Mouse (Mus musculus): Measurements from ENCODE around the gene Psmc5. TPM values are rescaled to one million over a fixed set of nuclear protein-coding genes. Genes with fewer than 3 reads are reported as not detected.

Psmc5 gene
- polyA plus RNA-seq, 1 experiment from 2014 or later = 274 TPM

DNA sequence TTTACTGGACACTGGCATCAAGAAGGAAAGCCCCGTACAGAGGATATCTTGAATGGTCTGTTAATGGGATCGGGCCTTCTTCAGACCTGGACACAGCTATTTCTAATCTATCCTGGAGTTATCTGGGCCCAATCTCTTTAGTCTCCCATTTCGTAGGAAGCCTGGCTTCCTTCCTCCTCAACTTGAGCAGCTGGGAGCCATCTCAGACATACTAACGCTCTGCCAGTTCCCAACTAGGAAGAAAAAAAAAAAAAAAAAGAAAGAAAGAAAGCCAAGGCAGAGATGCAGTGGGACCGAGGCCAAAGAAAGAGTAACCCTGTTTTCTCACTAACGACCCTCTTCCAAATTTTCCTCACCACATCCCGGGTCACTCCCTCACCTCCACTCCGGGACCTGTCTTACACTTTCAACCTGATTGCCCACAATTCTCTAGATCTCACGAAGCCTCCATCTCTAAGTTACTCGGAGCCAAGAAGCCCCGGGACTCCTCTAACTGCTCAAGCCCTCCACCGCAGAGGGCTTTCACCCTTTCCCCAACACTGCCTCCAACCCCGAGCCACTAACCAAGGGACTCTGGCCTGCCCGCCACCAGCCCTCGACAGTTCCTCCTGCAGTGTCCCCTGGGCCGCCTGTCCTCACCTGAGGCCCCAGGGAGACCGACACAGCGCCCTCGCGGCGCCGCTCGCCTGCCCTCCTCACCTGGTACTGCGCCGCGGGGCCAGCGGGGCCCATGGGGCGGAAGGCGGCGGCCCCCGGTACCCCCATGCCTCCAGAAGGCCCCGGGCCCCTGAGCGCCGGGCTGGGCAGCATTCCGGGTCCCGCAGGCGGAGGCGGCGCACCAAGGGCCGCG lies 16.1 kb downstream of the Psmc5 start:
- Histone ChIP-seq H3K9me3 (no peaks in the 10 kb centered on the region), H3K36me3 (peaks cover 1% of the 10 kb centered on the region; the same call in 1 of the 2 replicates), H3K9ac (replicated peaks) (peak overlapping the region; percentile 75), H3K27me3 (no peaks in the 10 kb centered on the region), H3K4me3 (peak overlapping the region; percentile 74), H3K4me1 (peaks cover 51% of the 10 kb centered on the region), H3K27ac (replicated peaks) (peak overlapping the region; percentile 74), H3K4me2 (replicated peaks) (peak overlapping the region; percentile 56)
- WGBS = 2% methylated on average over 41 of the region's 41 CpGs
- peak; percentile 43; the same call in 1 of the 2 replicates for ATAC-seq (replicated peaks)

DNA sequence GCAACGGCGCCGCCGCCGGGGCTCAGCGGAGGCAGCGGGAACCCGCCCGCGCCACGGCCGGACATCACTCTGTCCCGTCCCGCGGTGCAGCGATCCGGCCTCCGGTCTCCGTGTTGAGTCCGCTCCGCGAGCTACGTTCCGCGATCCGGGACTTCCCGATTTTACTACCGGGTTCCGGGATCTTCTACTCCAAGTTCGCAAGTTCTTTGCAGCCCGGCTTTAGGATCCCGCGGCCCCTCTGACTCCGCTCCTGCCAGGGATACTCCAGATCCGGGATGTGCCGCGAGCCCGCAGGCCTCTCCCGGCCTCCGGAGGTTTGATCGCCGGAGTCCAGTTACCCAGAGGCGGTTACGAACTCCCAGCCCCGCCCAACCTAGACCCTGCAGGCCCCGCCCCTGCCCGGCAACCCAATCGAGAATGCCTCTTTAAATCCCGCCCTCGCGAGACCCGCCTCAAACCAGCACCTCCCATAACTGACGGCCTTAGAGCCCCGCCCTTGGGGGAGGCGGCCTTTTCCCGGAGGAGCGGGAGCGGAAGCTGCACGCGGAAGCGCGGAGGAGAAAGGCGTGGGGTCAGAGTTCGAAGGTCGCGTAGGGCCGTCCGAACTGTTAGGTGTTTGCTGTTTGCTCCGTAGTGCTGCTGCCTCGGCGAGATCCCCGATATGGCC lies 16.8 kb downstream of the Psmc5 start, which contains the start of gene Smarcd2:
Smarcd2 (minus strand) TSS at position 329 of the 667 bp plus-strand sequence.
- H3K9ac ChIP-seq (replicated peaks) = peak within 1 kb of the TSS; percentile 75
- H3K4me3 ChIP-seq = peak within 1 kb of the TSS; percentile 74
- no peaks in the 10 kb centered on the region for H3K36me3 ChIP-seq
- no peaks in the 10 kb centered on the region for H3K27me3 ChIP-seq
- peak; percentile 94 for ATAC-seq (replicated peaks)
- H3K4me1 ChIP-seq = peaks cover 46% of the 10 kb centered on the region
- peak within 1 kb of the TSS; percentile 56 for H3K4me2 ChIP-seq (replicated peaks)
- H3K27ac ChIP-seq (replicated peaks) = peak within 1 kb of the TSS; percentile 74
- whole genome bisulfite sequencing = under 1% methylated on average over 72 of the region's 72 CpGs
- H3K9me3 ChIP-seq = no peaks in the 10 kb centered on the region

DNA sequence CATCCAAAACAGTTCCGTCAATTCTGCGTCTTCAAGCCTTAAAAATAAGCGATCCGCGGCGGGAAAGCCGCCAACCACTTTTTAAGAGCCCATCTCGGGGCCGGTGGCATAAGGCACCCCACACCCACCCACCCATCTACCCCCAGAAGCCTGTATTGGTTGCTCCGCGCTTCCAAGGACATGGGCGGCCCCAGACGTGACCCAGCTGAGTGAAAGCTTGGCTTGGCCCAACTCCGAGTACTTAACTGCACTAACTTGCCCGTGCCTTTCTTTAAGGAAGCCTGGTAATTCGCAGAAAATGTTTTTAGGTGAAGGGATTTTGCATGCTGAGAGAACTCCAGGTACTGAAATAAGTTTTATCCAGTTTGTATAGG lies 17.3 kb downstream of the Psmc5 start:
- Histone ChIP-seq H3K36me3 (no peaks in the 10 kb centered on the region), H3K27me3 (no peaks in the 10 kb centered on the region), H3K9ac (replicated peaks) (peak overlapping the region; percentile 39), H3K4me1 (peaks cover 42% of the 10 kb centered on the region), H3K9me3 (no peaks in the 10 kb centered on the region), H3K27ac (replicated peaks) (peak overlapping the region; percentile 74), H3K4me3 (peak overlapping the region; percentile 74), H3K4me2 (replicated peaks) (peak overlapping the region; percentile 56)
- WGBS = 17% methylated on average over 16 of the region's 16 CpGs
- peak; percentile 9; the same call in 1 of the 2 replicates for ATAC-seq (replicated peaks)

DNA sequence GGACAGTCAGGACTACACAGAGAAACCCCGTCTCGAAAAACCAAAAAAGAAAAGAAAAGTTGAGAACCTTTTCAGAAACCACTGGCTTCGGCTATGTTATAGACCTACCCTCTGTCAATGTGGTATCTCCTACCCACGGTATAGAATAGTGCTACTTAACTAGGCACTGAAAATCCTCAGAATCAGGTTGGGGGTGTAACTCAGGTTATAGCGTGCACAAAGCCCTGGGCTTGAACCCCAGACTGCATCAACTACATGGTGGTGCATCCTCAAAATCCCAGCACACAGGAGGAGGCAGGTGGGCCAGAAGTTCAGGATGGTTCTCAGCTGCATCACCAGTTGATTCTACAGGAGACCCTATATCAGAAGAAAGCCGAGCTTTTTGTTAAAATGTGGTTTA lies 17.9 kb downstream of the Psmc5 start:
- no peaks in the 10 kb centered on the region for H3K27me3 ChIP-seq
- no peaks in the 10 kb centered on the region for H3K9me3 ChIP-seq
- no peak for ATAC-seq (replicated peaks)
- H3K4me1 ChIP-seq = peaks cover 37% of the 10 kb centered on the region
- no peaks in the 10 kb centered on the region for H3K36me3 ChIP-seq
- H3K27ac ChIP-seq (replicated peaks) = peak overlapping the region; percentile 74; the same call in 1 of the 2 replicates
- H3K4me2 ChIP-seq (replicated peaks) = no peak overlapping the region
- WGBS = 95% methylated on average over 6 of the region's 6 CpGs
- H3K9ac ChIP-seq (replicated peaks) = no peak overlapping the region
- H3K4me3 ChIP-seq = no peak overlapping the region

DNA sequence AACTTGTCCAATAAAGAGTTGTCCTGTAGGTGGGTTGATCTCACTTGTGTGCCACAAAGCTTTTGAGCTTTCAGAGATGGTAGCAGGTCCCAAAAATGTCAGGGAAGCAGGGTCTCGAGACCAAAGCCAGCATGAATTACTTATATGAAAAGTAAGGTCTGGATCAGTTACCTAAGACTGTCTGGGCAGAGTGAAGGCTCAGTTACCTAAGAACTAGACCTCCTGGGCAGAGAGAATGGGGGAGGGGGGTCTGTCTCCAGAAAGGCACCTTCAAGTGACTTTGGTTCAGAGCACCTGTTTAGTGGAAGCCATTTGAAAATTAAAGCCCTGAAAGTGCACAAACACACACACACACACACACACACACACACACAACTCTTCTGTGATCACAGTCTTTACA lies 18.4 kb downstream of the Psmc5 start:
- no peak overlapping the region for H3K27ac ChIP-seq (replicated peaks)
- peaks cover 32% of the 10 kb centered on the region for H3K4me1 ChIP-seq
- no peak overlapping the region for H3K9ac ChIP-seq (replicated peaks)
- no peaks in the 10 kb centered on the region for H3K36me3 ChIP-seq
- no peak overlapping the region for H3K4me2 ChIP-seq (replicated peaks)
- ATAC-seq (replicated peaks) = no peak
- no peaks in the 10 kb centered on the region for H3K27me3 ChIP-seq
- H3K4me3 ChIP-seq = no peak overlapping the region
- H3K9me3 ChIP-seq = no peaks in the 10 kb centered on the region
- 86% methylated on average over 1 of the region's 1 CpGs for WGBS

DNA sequence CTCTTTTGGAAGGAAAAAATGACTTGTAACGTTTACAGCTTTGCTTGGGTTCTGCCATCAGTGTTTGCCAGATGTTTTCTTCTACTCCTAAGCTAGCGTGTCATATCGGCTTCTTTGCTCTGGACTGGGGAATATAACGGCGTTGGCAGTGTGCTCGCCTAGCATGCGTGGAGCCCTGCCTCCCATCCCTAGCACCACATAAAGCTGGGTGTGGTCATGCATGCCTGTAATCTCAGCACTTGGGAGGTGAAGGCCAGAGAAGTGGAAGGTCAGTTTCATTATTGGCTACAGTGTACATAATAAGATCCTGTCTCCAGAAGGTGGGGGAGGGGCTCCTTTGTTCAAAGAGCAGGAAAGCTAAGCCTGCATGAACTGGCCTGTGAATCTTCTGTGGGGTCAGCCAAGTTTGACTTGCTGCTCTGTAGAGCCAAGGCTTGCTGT lies 19.0 kb downstream of the Psmc5 start:
- Histone ChIP-seq H3K4me3 (no peak overlapping the region), H3K9ac (replicated peaks) (no peak overlapping the region), H3K9me3 (no peaks in the 10 kb centered on the region), H3K36me3 (no peaks in the 10 kb centered on the region), H3K4me1 (peaks cover 30% of the 10 kb centered on the region), H3K27ac (replicated peaks) (no peak overlapping the region), H3K4me2 (replicated peaks) (no peak overlapping the region), H3K27me3 (no peaks in the 10 kb centered on the region)
- WGBS = 88% methylated on average over 7 of the region's 7 CpGs
- ATAC-seq (replicated peaks) = no peak

DNA sequence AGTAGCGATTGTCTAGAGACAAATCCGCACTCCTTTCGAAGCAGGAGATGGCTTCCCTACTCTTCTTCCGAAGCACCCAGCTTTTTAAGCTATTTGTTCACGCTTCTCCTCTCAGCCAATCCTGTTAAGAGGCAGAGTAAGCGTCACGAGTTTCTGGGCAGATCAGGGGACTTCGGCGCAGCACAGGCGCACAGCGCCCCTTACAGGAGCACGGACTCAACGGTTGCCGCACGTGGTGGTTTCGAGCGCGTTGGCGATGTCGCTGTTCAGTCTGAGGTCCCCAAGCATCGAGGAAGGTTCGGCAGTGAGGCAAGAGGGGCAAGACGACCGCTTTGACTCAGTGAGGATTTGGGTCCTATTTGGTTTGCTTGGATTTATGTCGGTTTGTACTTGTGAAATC lies 20.5 kb downstream of the Psmc5 start, which contains the start of gene Tcam1:
Tcam1 (plus strand) TSS at position 219 of the 400 bp plus-strand sequence.
- Histone ChIP-seq H3K9ac (replicated peaks) (no peak within 1 kb of the TSS), H3K27ac (replicated peaks) (no peak within 1 kb of the TSS), H3K4me2 (replicated peaks) (peak within 1 kb of the TSS; percentile 48), H3K4me1 (peaks cover 16% of the 10 kb centered on the region), H3K9me3 (no peaks in the 10 kb centered on the region), H3K4me3 (peak within 1 kb of the TSS; percentile 22), H3K27me3 (no peaks in the 10 kb centered on the region), H3K36me3 (no peaks in the 10 kb centered on the region)
- peak; percentile 52 for ATAC-seq (replicated peaks)
- 10% methylated on average over 25 of the region's 25 CpGs for WGBS

DNA sequence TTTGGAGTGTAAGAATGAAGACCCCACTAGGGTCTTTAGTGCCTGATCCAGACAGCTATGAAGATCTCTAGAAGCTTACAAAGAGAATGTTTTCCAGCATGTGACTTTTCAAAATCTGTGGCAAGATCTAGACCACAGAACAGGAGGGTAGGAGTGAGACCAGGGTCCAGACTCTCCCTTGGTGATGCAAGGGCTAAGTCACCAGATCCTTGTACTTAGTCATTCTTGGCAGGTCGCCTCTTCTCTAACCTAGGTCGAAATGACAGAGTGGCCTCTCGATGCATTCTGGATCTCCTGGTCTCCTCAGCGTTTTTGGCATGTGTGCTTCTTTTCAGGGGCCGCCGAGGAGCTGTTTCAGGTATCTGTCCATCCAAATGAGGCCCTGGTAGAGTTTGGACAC lies 26.5 kb downstream of the Psmc5 start:
- Histone ChIP-seq H3K4me2 (replicated peaks) (no peak overlapping the region), H3K4me1 (peaks cover 8% of the 10 kb centered on the region), H3K9ac (replicated peaks) (no peak overlapping the region), H3K27ac (replicated peaks) (no peak overlapping the region), H3K9me3 (no peaks in the 10 kb centered on the region), H3K27me3 (no peaks in the 10 kb centered on the region), H3K36me3 (no peaks in the 10 kb centered on the region), H3K4me3 (no peak overlapping the region)
- 89% methylated on average over 6 of the region's 6 CpGs for WGBS
- ATAC-seq (replicated peaks) = no peak

DNA sequence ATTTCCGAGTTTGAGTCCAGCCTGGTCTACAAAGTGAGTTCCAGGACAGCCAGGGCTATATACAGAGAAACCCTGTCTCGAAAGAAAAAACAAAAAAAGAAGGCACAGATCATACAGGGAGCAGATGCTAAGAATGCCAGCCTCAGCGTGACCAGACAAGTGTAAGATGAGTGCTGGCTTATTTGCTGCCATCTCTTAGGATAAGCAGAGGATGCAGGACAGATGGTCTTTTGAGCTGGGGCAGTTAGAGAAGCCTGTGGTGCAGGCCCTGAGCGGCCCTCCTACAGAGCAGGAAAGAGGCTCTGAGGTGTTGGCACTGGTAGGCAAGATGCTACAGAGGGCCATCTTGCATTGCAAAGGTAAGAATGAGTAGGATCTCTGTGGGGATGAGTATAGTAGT lies 27.4 kb downstream of the Psmc5 start:
- H3K9ac ChIP-seq (replicated peaks) = no peak overlapping the region
- 81% methylated on average over 4 of the region's 4 CpGs for WGBS
- no peak overlapping the region for H3K27ac ChIP-seq (replicated peaks)
- no peaks in the 10 kb centered on the region for H3K27me3 ChIP-seq
- no peak for ATAC-seq (replicated peaks)
- no peak overlapping the region for H3K4me2 ChIP-seq (replicated peaks)
- H3K9me3 ChIP-seq = no peaks in the 10 kb centered on the region
- no peak overlapping the region for H3K4me3 ChIP-seq
- H3K4me1 ChIP-seq = peaks cover 8% of the 10 kb centered on the region
- H3K36me3 ChIP-seq = no peaks in the 10 kb centered on the region

DNA sequence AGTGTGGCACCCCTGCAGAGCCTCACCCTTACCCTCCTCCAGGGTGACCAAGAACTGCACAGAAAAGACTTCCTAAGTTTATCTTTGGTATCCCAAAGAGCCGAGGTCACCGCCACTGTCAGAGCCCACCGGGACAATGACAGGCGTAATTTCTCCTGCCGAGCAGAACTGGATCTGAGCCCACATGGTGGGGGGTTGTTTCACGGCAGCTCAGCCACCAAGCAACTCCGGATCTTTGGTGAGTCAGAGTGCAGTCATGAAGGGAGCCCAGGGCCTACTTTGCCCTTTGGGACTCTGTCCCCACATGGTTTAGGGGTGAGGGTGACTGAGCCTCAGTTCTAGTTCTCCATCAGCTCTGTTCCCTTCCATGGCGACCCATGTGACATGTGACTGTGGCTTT lies 28.2 kb downstream of the Psmc5 start:
- Histone ChIP-seq H3K9ac (replicated peaks) (no peak overlapping the region), H3K27me3 (no peaks in the 10 kb centered on the region), H3K36me3 (no peaks in the 10 kb centered on the region), H3K4me2 (replicated peaks) (no peak overlapping the region), H3K4me1 (peaks cover 8% of the 10 kb centered on the region), H3K9me3 (no peaks in the 10 kb centered on the region), H3K4me3 (no peak overlapping the region), H3K27ac (replicated peaks) (no peak overlapping the region)
- 71% methylated on average over 8 of the region's 8 CpGs for WGBS
- ATAC-seq (replicated peaks) = no peak

DNA sequence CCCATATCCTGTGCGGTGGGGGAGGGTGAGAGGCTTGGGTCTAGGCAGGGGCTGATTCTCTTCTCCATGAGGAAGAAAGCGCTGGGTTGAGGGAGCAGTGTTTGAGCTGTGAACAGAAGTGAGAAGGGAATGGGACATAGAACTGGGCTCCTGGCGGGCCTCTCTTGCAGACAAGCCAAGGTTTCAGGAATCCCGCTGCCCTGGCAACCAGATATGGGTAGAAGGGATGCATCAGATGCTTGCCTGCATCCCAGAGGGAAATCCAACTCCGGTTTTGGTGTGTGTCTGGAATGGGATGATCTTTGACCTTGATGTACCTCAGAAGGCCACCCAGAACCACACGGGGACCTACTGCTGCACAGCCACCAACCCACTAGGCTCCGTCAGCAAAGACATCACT lies 30.3 kb downstream of the Psmc5 start:
- WGBS = 87% methylated on average over 7 of the region's 7 CpGs
- H3K4me3 ChIP-seq = no peak overlapping the region
- no peaks in the 10 kb centered on the region for H3K36me3 ChIP-seq
- no peak overlapping the region for H3K27ac ChIP-seq (replicated peaks)
- peaks cover 8% of the 10 kb centered on the region for H3K4me1 ChIP-seq
- H3K9ac ChIP-seq (replicated peaks) = no peak overlapping the region
- H3K4me2 ChIP-seq (replicated peaks) = no peak overlapping the region
- no peak for ATAC-seq (replicated peaks)
- no peaks in the 10 kb centered on the region for H3K9me3 ChIP-seq
- H3K27me3 ChIP-seq = no peaks in the 10 kb centered on the region

DNA sequence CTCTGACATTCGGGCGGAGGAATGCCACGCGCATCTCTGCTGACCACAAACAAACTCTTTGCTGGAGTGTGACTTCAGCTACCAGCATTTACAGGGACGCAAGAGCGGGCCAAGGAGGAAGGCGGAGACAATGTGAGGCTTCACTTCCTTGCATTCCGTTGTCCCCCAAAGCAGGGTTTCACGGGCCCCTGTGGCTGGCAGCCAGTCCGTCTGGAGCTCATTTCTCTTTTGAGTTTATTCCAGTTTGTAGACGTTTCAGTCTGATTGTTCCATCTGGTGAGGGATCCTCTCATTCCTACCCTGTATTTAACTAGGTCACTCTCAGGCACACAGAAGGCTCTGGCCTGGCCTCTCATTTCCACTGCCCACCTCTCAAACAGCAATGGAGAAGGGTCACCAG lies 31.0 kb downstream of the Psmc5 start:
- Histone ChIP-seq H3K27ac (replicated peaks) (no peak overlapping the region), H3K4me1 (peaks cover 8% of the 10 kb centered on the region), H3K9me3 (no peaks in the 10 kb centered on the region), H3K4me2 (replicated peaks) (no peak overlapping the region), H3K36me3 (no peaks in the 10 kb centered on the region), H3K9ac (replicated peaks) (no peak overlapping the region), H3K27me3 (no peaks in the 10 kb centered on the region), H3K4me3 (no peak overlapping the region)
- WGBS = 57% methylated on average over 11 of the region's 11 CpGs
- no peak for ATAC-seq (replicated peaks)
